Mouse (Mus musculus) urinary bladder, adult 2 months (tissue): ENCODE results near the gene Sptbn1. TPM values are rescaled to one million over a fixed set of nuclear protein-coding genes. Genes with fewer than 3 reads are reported as not detected.

Experiments used
- DNase-seq: peaks from one replicate; pipeline ENCODE4 v3.0.0; 2022; ENCODE audit warnings: low spot score
- polyA plus RNA-seq: library from polyadenylated mRNA; depleted of rRNA; stranded (reverse); fragments of >200 nt; gene quantifications from 2 replicates; pipeline ENCODE4 v1.2.3, GENCODE M21; 2012

The Sptbn1 gene
- polyA plus RNA-seq, 1 experiment = 174 TPM

DNA sequence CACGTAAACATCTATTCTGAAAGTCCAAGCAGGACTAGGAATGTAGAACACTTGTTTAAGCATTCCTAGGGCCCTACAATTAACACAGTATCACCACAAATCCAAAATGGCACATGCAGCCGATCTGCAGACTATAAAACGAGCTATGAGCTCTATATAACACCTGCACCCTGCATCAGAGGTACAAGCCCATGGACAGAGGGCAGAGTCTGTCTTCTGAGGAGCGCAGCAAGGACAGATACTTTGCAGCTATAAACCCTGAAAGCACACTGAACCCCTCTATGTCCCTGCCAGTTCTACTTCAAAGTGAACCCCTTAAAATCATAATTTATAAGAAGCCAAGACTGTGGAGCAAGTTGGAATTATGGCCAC, 101.4 kb downstream of the Sptbn1 start:
- no peak for DNase-seq

DNA sequence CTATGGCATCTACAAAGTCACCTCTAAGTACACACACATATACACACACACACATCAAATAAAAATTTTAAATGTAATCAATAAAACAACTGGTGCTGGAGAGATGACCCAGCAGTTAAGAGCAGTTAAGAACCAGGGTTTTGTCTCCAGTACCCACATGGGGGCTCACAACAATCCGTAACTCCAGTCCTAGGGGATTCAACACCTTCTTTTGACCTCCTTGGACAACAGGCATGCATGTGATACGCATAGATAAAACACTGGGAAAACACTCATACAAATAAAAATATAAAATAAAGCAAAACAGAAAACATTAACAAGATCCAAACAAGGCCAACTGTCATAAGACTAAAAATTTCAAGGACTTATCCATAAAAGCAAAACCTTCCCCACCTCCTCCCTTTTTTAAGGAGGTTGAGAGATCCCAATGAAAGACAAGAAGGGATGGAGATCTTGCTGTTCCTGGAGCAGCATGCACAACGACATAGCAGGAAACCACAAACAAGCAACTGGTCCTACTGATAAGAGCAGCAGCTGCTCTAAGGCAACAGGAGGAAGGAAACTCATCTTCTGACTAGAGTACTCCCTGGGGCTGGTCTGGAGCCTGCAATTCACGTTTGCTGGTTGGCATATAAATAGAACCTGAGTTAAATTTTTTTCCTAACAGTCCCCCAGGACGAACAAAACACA, 102.0 kb downstream of the Sptbn1 start:
- DNase-seq = no peak

DNA sequence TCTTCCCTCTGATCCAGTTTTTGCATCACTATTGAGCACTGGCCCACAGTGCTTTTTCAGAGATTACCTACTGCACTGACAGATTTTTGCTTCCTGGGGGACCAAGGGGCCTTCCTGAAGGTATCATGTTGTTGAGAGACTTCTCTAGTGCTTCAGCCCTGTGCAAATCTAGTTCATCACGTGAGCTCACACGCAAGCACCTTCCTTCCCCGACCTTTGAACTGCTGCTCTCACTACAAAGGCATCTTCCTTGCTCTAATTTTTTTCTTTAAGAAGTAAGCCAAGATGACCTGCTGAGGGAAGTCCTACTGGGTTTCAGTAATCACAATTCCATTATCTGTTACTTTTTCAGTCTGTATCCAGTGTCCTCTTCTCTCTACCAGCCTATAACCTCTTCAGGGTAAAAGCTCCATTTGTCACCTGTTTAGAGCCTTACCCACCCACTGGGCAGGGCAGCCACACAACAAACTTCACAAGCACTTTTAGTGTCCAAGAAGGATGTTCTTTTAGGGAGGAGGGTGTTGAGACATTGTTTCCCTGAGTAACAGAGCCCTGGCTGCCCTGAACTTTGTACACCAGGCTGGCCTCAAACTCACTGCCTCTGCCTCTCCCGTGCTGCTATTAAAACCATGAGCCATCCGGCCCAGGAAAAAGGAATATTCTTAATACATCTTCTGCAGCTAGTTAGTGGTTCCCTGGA, 103.3 kb downstream of the Sptbn1 start:
- no peak for DNase-seq

DNA sequence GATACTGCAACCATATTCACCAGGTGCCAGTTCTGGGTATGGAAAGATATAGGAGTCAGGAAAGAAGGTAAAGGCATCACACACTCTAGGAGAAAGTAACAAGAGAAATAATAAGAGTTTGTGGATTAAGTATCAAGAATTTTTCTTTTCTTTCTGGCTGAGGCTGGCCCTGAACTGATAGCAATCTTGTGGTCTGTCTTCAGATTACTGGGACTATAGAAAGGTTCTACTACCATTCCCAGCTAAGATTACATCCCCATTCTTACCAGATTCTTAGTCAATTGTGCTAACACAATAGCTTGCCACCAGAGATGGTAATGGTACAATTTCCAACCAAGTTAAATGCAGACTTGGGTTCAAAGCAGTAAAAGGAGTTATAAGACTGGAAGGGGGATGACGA, 104.1 kb downstream of the Sptbn1 start:
- no peak for DNase-seq

DNA sequence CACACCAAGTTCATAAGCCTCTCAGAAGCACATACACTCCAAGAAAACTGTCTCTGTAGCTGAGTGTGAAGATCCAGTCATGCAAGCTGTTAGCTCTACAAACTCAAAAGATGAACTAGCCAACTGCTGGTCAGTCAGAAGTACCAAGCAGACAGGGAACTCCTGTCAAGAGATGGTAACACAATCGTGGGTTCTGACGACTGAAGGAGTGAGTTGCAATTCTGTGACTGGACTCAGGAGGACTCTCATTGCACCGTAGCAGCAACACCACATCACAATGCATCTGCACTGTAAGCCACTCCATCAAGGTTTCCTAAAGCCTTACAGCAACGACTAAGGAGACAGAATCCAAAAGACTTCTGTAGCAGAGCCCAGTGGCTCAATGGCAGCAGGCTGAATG, 104.9 kb downstream of the Sptbn1 start:
- no peak for DNase-seq

DNA sequence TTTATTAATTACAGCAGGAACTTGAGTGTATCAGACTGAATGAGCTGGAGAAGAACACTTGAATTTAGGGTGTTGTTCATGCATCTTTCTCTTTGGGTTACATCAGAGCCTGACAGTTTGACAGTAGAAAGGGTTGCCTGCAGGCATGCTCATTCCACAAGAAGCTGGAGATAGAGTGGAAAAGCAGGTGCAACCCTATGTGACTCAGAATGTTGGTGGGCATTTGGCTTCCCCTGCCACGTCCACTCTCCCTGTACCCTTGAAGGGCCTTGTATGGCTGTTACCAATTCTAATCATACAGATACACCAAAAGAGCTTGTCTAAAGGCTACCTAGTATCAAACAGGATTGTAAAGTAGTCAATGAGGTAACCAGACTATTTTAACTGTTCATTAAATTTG, 106.2 kb downstream of the Sptbn1 start:
- no peak for DNase-seq

DNA sequence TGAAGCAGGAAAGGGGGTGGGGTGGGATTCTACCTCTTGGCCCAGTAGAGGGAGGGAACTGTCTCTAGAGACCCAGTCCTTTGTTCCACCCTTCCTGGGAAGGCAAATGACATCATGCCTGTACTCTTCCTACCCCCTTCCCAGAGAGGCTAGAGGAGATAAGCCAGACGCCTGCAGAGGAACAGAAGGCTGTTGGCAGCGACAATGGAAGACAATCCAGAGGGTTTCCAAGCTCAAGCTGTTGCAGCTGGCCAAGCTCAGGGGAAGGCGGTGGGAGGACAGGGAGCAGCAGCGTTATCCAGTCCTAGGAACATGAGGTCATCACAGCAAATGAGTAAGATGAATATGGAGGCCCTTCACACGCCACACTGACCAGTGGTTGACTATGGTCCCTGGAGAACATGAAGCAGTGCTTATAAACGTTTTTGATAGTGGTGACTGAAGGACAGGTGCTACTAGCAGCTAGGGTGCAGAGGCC, 106.8 kb downstream of the Sptbn1 start:
- DNase-seq = no peak

DNA sequence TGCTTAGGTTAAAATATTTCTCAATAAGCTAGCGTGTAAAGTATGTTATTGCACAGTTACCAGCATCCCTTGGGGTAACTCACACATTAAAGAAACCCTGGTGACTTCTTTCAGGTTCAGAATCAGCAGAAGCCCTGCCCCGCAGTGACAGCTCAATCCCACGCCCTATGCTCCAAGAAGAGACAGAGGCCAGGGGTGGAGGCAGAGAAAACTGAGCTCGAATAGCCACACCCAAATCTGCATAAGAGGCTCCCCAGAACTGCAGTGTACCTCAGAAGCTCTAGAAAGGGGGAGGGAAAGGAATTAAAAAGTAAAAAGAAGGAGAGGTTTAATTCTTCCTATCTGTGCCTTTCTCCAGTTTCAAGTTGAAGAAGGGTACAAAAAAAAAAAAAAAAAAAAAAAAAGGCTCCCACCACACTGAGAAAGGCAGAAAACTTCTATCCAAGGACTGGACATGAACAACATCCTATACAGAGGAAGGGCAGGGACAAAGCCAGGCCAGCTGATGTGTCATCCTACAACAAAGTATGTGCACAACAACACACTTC, 107.3 kb downstream of the Sptbn1 start:
- DNase-seq = no peak

DNA sequence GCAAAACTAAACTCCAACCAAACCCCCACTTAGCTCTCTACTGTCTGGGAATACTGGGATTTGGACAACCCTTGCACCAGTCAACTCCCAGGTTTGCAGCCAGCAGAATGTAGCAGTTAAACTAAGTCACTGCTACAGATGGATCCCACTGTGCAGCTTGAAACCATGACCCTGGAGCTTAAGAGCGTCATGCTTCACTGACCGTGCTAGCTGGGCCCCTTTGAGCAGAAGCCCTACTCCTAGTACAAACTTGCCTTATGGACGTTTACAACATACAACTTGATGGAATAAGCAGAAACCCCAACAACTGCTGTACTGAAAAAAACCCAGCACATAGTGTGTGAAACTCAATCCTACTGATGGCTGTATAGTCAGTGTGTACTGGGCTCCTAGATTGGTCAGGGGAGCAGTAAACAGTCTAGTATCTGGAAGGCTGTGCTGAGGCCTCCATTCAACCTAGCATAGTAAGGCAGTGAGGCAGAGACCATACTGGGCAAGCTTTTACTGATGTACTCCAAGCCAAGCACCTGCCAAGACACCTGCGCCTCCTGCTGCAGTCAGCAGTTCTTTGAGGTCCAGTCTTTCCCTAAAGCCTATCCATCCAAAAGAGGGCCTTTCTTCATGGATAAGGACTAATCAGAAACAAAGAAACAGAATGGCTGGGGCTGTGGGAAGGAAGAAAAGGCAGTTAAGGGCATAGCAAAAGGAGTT, 108.3 kb downstream of the Sptbn1 start:
- DNase-seq = no peak

DNA sequence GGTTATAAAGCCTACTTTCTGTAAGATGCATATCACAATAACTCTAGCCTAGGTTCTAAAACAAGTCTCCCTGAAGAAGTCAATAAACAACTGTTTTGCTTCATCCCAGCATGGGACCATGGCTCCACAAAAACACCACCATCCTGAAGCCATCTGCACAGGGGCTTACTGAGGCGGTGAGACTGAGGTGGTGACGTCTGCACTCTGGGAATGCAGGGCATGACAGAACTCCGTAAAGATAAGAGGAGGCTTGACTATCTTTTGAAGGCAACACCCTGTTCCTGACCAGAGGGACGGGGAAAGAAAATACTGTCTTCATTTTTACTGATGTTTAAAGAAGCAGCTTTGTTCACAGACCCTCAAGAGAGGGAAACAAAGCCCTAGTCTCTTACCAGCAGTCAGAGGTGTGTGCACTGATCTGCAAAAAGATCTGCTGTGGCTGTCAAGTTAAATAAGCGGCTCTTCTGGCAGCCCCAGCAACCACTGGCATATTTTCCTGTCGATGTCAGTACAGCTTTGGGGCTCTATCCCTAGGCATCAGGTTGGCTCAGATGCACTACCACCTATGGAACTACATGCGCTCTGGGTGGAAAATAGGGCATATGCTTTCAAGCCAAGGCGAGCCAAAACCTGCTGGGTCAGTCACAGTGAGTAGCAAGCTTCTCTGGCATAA, 109.8 kb downstream of the Sptbn1 start:
- no peak for DNase-seq

DNA sequence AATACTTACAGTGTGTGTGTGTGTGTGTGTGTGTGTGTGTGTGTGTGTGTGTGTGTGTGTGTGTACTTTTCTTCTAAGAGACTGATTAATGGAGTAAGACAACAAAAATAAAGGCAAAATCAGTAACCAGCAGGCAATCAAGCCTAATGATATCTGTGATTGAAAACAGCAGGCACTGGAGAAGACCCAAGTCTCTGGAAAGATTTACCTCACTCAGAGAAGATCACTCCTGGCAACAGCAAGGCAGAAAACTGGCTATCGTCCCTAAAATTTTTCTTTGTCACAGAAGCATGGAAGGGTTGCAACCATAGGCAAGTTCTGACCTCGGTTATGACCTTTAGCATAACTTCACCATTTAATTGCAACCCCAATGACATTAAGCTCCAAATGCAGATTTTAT, 112.1 kb downstream of the Sptbn1 start:
- DNase-seq = no peak

DNA sequence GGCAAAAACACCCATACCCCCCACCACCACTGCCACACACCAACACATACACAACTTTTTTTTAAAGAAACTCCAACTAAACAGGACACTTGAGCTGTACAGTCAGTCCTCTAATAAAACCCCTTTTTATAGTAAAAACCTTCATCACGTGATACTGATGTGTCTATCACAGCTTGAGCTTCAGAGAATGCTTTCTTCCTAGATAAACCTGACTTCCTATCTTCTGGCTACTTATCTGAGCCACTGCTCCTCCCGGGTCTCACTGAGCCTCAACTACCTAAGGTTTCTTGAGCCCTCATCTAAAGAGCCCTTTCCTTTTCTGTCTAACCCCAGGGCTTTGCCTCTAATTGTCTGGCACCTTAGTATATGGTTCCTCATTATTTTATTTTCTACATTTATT, 113.0 kb downstream of the Sptbn1 start:
- no peak for DNase-seq

DNA sequence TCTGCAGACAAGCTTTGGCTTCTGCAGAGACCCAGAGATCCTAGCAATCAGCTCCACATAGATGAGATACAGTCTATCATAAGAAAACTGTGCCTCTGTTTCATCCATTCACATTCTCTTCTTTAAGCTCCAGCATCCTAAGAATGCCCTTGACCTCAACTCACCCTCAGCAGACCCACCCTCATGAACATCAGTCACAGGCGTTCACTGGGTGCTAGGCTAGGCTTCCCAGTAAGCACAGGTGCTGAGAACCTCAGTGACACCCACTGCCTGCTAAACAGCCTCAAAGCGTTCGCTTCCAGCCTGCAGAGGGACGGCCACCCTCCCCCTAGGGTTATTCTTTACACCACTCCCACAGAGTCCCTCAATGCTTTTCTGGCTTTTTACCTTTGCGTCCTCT, 119.1 kb downstream of the Sptbn1 start:
- DNase-seq = no peak

DNA sequence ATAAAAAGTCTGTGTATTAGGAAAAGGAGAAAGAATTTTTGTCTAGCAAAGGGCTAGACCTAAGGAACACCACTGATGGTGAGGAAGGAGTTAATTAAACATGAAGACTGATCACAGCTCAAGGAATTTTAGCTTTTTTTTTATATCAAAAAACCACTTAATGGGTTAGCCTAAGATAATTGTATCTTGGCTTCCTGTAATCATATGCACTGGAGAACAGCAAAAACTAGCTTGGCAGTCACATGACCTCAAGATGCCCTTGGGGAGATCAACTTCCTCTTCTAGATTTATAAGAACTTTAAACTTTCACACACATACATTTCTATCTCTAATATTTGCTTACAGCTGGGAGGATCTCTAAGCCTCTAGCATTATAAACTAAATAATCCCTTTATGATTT, 119.6 kb downstream of the Sptbn1 start:
- no peak for DNase-seq

DNA sequence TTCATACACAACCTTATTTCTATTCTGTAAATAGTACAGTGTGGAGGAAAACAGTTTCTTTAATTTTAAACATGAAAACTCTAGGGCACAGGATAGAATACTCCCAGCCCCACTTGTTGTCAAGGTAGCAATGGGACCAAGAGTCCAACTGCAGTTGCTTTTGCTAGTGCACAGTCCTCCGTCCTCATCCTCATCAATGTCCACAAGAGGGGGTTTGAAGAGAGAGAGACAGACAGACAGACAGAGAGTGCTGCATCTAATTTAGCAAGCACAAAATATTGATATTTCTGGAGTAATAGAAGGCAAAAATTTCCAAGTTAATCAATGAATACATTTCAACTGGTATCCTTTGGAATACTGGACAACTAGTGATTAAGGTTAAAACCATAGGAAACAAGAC, 120.1 kb downstream of the Sptbn1 start:
- no peak for DNase-seq

DNA sequence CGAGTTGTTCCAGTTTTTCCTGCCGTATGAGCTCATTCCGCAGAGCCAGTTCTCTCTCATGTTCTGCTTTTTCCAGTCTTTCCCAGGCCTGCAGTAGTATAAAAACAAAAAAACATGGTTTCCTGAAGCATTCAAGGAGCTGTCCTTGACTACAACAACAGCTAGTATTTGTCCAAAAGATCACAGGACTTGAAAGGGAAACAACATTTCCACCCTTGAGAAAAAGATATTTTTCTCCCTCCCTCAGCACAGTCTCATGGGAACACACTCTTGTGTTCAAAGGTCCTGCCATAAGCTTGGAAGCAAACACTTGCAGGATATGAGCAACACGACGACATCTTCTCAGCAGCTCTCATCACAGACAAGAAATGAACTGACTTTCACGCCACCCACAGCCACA, 124.9 kb downstream of the Sptbn1 start:
- DNase-seq = no peak

DNA sequence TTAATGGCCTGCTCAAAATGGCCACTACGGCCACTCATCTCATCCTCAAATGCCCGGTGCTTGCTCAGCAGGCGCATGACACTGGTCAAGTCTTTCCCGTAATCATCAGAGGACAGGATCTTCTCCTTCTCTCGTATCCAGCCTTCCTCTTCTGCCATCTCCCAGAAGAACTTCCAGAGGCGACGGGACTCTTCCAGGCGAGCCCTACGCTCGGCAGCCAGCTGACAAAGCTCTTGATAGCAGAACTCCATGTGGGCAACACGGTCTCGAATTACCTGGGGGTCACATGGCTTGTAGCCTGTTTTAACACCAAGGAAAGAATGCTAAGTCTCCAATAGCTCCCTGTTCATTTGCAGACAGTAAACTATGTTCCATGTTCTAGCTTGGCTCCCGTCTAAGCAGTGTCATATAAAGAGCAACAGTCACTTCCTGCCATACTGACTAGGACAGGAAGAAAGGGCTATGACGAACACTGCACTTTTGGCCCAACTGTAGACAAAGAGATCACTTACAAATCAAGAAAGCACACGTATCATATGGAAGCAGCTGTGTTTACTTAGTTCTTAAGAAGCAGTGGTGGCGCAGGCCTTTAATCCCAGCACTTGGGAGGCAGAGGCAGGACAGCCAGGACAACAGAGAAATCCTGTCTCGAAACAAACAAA, 128.7 kb downstream of the Sptbn1 start:
- no peak for DNase-seq

DNA sequence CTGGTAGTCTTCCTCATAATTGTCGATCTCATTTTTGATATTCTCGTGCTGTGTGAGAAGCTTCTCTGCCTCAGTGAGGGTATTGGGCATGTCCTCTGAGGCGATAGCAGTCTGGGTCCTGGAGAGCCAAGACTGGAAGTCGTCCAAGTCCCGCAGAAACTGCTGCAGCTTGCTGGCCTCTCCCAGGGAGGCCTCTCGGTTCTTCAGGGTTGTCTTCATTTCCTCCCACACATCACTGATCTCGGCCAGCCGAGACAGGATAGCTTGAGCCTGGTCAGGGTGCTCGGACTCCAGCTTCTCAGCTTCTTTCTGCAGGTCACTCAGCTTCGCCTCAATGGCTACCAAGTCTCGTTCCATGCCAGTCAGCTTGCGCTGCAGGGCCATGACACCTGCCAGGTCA, 130.9 kb downstream of the Sptbn1 start:
- DNase-seq = no peak

DNA sequence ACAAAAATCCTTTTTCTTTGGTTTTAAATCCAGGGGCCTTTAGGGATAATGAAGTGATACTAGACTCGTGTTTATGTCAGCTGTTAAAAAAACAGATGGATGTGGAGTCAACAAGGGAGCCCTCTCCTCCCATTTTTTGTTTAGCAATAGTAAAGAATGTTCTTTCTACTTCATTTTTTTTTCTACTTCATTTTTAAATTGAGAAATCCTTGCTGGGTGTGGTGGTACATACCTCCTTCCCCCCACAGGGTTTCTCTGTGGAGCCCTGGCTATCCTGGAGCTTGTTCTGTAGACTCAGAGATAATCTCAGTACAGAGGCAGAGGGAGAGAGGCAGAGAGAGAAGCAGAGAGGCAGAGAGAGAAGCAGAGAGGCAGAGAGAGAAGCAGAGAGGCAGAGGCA, 133.9 kb downstream of the Sptbn1 start:
- no peak for DNase-seq

DNA sequence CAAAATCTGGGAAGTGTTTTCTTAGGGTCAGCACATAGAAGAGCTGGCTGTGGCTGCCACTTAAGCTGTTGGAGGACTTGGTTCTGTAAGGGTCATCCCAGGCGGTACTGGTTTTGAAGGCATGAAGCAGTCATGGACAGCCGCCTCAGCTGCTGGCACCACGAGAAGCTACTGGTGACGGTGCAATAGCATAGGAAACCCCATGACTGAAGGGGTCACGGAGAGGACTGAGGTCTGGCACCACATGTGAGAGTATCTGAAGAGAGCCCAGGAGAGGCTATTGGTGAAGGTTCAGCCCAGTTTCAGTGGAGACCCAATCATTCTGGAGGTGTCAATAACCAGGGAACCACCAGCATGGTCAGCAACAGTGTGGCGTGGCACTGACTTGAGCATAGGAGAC, 135.4 kb downstream of the Sptbn1 start:
- DNase-seq = no peak

DNA sequence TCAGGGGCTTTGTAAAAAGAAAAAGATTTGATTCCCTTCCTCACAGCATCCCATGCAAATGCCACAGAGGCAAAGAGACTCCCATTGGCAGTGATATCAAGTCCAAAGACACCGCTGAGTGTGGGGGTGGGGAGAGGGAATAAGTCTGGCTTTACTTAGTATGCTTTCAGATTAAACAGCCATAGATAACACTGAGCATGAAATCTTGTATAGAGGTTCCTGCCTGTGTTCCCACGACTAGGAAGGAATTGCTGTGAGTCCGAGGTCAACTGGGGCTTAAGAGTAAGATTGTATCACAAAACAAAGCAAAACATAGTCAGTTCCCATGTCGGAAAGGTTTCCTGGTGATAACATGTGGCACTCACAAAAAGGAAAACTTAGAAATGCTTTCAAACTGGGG, 136.3 kb downstream of the Sptbn1 start:
- DNase-seq = no peak

DNA sequence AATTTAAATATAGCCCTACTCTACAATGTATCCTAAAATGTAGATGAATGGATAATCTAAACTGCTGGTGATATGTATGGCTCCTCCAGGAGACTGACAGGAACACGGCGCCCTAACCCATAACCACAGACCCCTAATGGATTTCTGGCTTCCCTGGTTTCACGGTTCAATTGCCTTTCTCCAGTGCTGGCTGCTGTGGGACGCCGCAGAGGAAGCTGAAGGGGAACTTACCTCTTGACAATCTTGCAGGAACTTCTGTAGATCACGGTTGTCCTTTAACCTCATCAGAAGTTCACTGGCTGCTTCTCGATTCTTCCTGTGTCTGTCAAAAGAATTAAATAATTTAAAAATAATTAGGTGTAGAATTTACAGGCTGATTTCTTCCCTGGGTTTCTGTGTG, 138.6 kb downstream of the Sptbn1 start:
- DNase-seq = no peak
